Mouse (Mus musculus) forebrain, embryonic 15.5 days (tissue): ENCODE results near the gene Vegfd. TPM values are rescaled to one million over a fixed set of nuclear protein-coding genes. Genes with fewer than 3 reads are reported as not detected.

Source experiments
- ATAC-seq: fragments of 200-750 bp; cut with Nextera tagmentation; replicated peaks from 2 replicates; pipeline ENCODE4 v1.8.0; 2017; ENCODE audit warnings: mild to moderate bottlenecking, moderate TSS enrichment, moderate library complexity
- H3K27ac ChIP-seq: fragments of 300-500 bp; sonication (generic); replicated peaks from 2 replicates; pipeline ENCODE4 v1.5.1; 2015; ENCODE audit warnings: mild to moderate bottlenecking, inconsistent platforms
- H3K27me3 ChIP-seq: fragments of 300-500 bp; sonication (generic); 2 replicates; pipeline ENCODE4 v1.6.1; 2015; ENCODE audit warnings: inconsistent platforms
- H3K36me3 ChIP-seq: fragments of 300-500 bp; sonication (generic); 2 replicates; pipeline ENCODE4 v1.6.1; 2015; ENCODE audit warnings: mild to moderate bottlenecking, inconsistent platforms
- H3K4me1 ChIP-seq: fragments of 300-500 bp; sonication (generic); 2 replicates; pipeline ENCODE4 v1.6.1; 2015; ENCODE audit warnings: inconsistent platforms
- H3K4me2 ChIP-seq: fragments of 300-500 bp; sonication (generic); replicated peaks from 2 replicates; pipeline ENCODE4 v1.6.1; 2015; ENCODE audit warnings: mild to moderate bottlenecking, inconsistent platforms
- H3K4me3 ChIP-seq: fragments of 300-500 bp; sonication (generic); 2 replicates; pipeline ENCODE4 v1.5.1; 2015; ENCODE audit warnings: mild to moderate bottlenecking, inconsistent platforms
- H3K9ac ChIP-seq: fragments of 300-500 bp; sonication (generic); replicated peaks from 2 replicates; pipeline ENCODE4 v1.6.1; 2015; ENCODE audit warnings: mild to moderate bottlenecking, inconsistent platforms
- H3K9me3 ChIP-seq: fragments of 300-500 bp; sonication (generic); 2 replicates; pipeline ENCODE4 v1.6.1; 2016; ENCODE audit warnings: inconsistent platforms
- WGBS: fragments of 180-500 bp; shearing (Covaris S2); methylation state at CpG from one replicate; pipeline ENCODE4 v1.1.7; 2015; ENCODE audit warnings: mixed read lengths; 5-methylcytosine and 5-hydroxymethylcytosine counted together
- polyA plus RNA-seq: library from polyadenylated mRNA; unstranded; fragments of >200 nt; fragmentation: Nextera tagmentation; extraction: Ambion mirVana; gene quantifications from 2 replicates; pipeline ENCODE4 v1.2.1, GENCODE M21; 2015

Gene Vegfd
- polyA plus RNA-seq, 1 experiment from 2014 or later: 0.95 TPM

GRCm38 (mm10) chrX:164394091-164394490, 20.9 kb downstream of the Vegfd start:
- 73% methylated on average over 4 of the region's 4 CpGs for WGBS
- H3K4me3 ChIP-seq: no peak overlapping the region
- ATAC-seq: no peak
- H3K4me1 ChIP-seq: no peaks in the 10 kb centered on the region
- no peaks in the 10 kb centered on the region for H3K27me3 ChIP-seq
- no peak overlapping the region for H3K4me2 ChIP-seq
- H3K9me3 ChIP-seq: no peaks in the 10 kb centered on the region
- H3K9ac ChIP-seq: no peak overlapping the region
- H3K27ac ChIP-seq: no peak overlapping the region
- H3K36me3 ChIP-seq: no peaks in the 10 kb centered on the region

GRCm38 (mm10) chrX:164398456-164398855, 25.3 kb downstream of the Vegfd start:
- Histone ChIP-seq H3K4me1 (no peaks in the 10 kb centered on the region), H3K9ac (no peak overlapping the region), H3K27ac (no peak overlapping the region), H3K4me3 (no peak overlapping the region), H3K27me3 (no peaks in the 10 kb centered on the region), H3K4me2 (no peak overlapping the region), H3K9me3 (no peaks in the 10 kb centered on the region), H3K36me3 (no peaks in the 10 kb centered on the region)
- ATAC-seq: peak; percentile 67
- WGBS: 60% methylated on average over 3 of the region's 3 CpGs

GRCm38 (mm10) chrX:164405080-164405649, 32.0 kb downstream of the Vegfd start:
- H3K9ac ChIP-seq: no peak overlapping the region
- ATAC-seq: no peak
- no peaks in the 10 kb centered on the region for H3K27me3 ChIP-seq
- no peaks in the 10 kb centered on the region for H3K36me3 ChIP-seq
- no peak overlapping the region for H3K27ac ChIP-seq
- no peak overlapping the region for H3K4me2 ChIP-seq
- no peaks in the 10 kb centered on the region for H3K9me3 ChIP-seq
- no peak overlapping the region for H3K4me3 ChIP-seq
- no peaks in the 10 kb centered on the region for H3K4me1 ChIP-seq

GRCm38 (mm10) chrX:164406133-164407022, 33.2 kb downstream of the Vegfd start:
- H3K9ac ChIP-seq: no peak overlapping the region
- no peak overlapping the region for H3K4me2 ChIP-seq
- 76% methylated on average over 9 of the region's 9 CpGs for WGBS
- H3K4me1 ChIP-seq: no peaks in the 10 kb centered on the region
- no peak overlapping the region for H3K27ac ChIP-seq
- no peaks in the 10 kb centered on the region for H3K27me3 ChIP-seq
- H3K36me3 ChIP-seq: no peaks in the 10 kb centered on the region
- ATAC-seq: no peak
- H3K9me3 ChIP-seq: no peaks in the 10 kb centered on the region
- H3K4me3 ChIP-seq: no peak overlapping the region

GRCm38 (mm10) chrX:164408301-164408927, 35.2 kb downstream of the Vegfd start:
- no peaks in the 10 kb centered on the region for H3K36me3 ChIP-seq
- H3K27me3 ChIP-seq: no peaks in the 10 kb centered on the region
- no peaks in the 10 kb centered on the region for H3K9me3 ChIP-seq
- H3K4me1 ChIP-seq: no peaks in the 10 kb centered on the region
- no peak for ATAC-seq
- H3K4me2 ChIP-seq: no peak overlapping the region
- no peak overlapping the region for H3K27ac ChIP-seq
- WGBS: 87% methylated on average over 3 of the region's 3 CpGs
- no peak overlapping the region for H3K4me3 ChIP-seq
- no peak overlapping the region for H3K9ac ChIP-seq

- H3K27ac ChIP-seq: no peak overlapping the region
- no peak overlapping the region for H3K4me3 ChIP-seq
- ATAC-seq: no peak
- WGBS: 75% methylated on average over 1 of the region's 1 CpGs
- no peaks in the 10 kb centered on the region for H3K27me3 ChIP-seq
- H3K9ac ChIP-seq: no peak overlapping the region
- no peak overlapping the region for H3K4me2 ChIP-seq
- H3K36me3 ChIP-seq: no peaks in the 10 kb centered on the region
- H3K9me3 ChIP-seq: no peaks in the 10 kb centered on the region
- no peaks in the 10 kb centered on the region for H3K4me1 ChIP-seq
Measured at GRCm38 (mm10) chrX:164410562-164410961, 37.4 kb downstream of the Vegfd start.

GRCm38 (mm10) chrX:164416803-164417202, 43.6 kb downstream of the Vegfd start:
- no peak overlapping the region for H3K9ac ChIP-seq
- H3K4me1 ChIP-seq: peaks cover 11% of the 10 kb centered on the region
- H3K27ac ChIP-seq: no peak overlapping the region
- no peaks in the 10 kb centered on the region for H3K27me3 ChIP-seq
- no peaks in the 10 kb centered on the region for H3K36me3 ChIP-seq
- no peak for ATAC-seq
- H3K4me3 ChIP-seq: no peak overlapping the region
- H3K4me2 ChIP-seq: no peak overlapping the region
- H3K9me3 ChIP-seq: no peaks in the 10 kb centered on the region
- WGBS: 86% methylated on average over 2 of the region's 2 CpGs

- H3K27ac ChIP-seq: no peak overlapping the region
- ATAC-seq: no peak
Measured at GRCm38 (mm10) chrX:164418008-164418407, 44.8 kb downstream of the Vegfd start.

GRCm38 (mm10) chrX:164419471-164419939, 46.3 kb downstream of the Vegfd start, which contains the start of gene Piga:
TSS of gene Piga (plus strand) at chrX:164419787.
- 26% methylated on average over 40 of the region's 40 CpGs for WGBS
- Histone ChIP-seq H3K4me1 (peaks cover 11% of the 10 kb centered on the region), H3K27me3 (no peaks in the 10 kb centered on the region), H3K9me3 (no peaks in the 10 kb centered on the region), H3K36me3 (no peaks in the 10 kb centered on the region), H3K27ac (peak within 1 kb of the TSS; percentile 57; the same call in 1 of the 2 replicates), H3K4me3 (peak within 1 kb of the TSS; percentile 59), H3K9ac (peak within 1 kb of the TSS; percentile 50), H3K4me2 (peak within 1 kb of the TSS; percentile 52)
- peak; percentile 100 for ATAC-seq

More at GRCm38 (mm10) chrX:164418008-164418407, 44.8 kb downstream of the Vegfd start:
- Histone ChIP-seq H3K4me3 (no peak overlapping the region), H3K9me3 (no peaks in the 10 kb centered on the region), H3K4me1 (peaks cover 11% of the 10 kb centered on the region), H3K9ac (no peak overlapping the region), H3K27me3 (no peaks in the 10 kb centered on the region), H3K4me2 (no peak overlapping the region), H3K36me3 (no peaks in the 10 kb centered on the region)

- Histone ChIP-seq H3K27ac (peak overlapping the region; percentile 57; the same call in 1 of the 2 replicates), H3K36me3 (no peaks in the 10 kb centered on the region), H3K9me3 (no peaks in the 10 kb centered on the region), H3K4me2 (peak overlapping the region; percentile 52), H3K27me3 (no peaks in the 10 kb centered on the region), H3K4me3 (peak overlapping the region; percentile 59), H3K9ac (peak overlapping the region; percentile 50), H3K4me1 (peaks cover 11% of the 10 kb centered on the region)
- ATAC-seq: peak; percentile 30; the same call in 1 of the 2 replicates
- whole genome bisulfite sequencing: 17% methylated on average over 13 of the region's 13 CpGs
Measured at GRCm38 (mm10) chrX:164419955-164420354, 46.8 kb downstream of the Vegfd start.

- Histone ChIP-seq H3K4me1 (peaks cover 11% of the 10 kb centered on the region), H3K27ac (no peak overlapping the region), H3K4me3 (peak overlapping the region; percentile 59), H3K9me3 (no peaks in the 10 kb centered on the region), H3K9ac (peak overlapping the region; percentile 50), H3K4me2 (peak overlapping the region; percentile 52), H3K27me3 (no peaks in the 10 kb centered on the region), H3K36me3 (no peaks in the 10 kb centered on the region)
- 57% methylated on average over 3 of the region's 3 CpGs for WGBS
- ATAC-seq: no peak
Measured at GRCm38 (mm10) chrX:164420518-164420917, 47.3 kb downstream of the Vegfd start.

GRCm38 (mm10) chrX:164424821-164425220, 51.6 kb downstream of the Vegfd start:
- H3K36me3 ChIP-seq: peaks cover 3% of the 10 kb centered on the region; the same call in 1 of the 2 replicates
- no peaks in the 10 kb centered on the region for H3K9me3 ChIP-seq
- H3K27me3 ChIP-seq: no peaks in the 10 kb centered on the region
- 85% methylated on average over 1 of the region's 1 CpGs for WGBS
- no peak overlapping the region for H3K27ac ChIP-seq
- H3K4me3 ChIP-seq: no peak overlapping the region
- no peak for ATAC-seq
- no peak overlapping the region for H3K9ac ChIP-seq
- no peak overlapping the region for H3K4me2 ChIP-seq
- H3K4me1 ChIP-seq: peaks cover 11% of the 10 kb centered on the region
